Mouse (Mus musculus) c-Kit-positive CD71-negative TER-119-negative erythroid progenitor cells, embryonic 14.5 days (primary cell): Measurements from ENCODE around the gene Megf11.

ENCODE experiments used
- DNase-seq: peaks from one replicate; pipeline ENCODE4 v3.0.0-alpha.2; 2013; ENCODE audit warnings: low read depth

The Megf11 gene

GRCm38 (mm10) chr9:64520747-64521283 is 135.4 kb downstream of the Megf11 start:
- DNase-seq: no peak

- DNase-seq: no peak
These were observed 138.0 kb downstream of the Megf11 start for GRCm38 (mm10) chr9:64523264-64524045.

GRCm38 (mm10) chr9:64528061-64528460 is 142.6 kb downstream of the Megf11 start:
- DNase-seq: no peak

- DNase-seq: no peak
These were observed 143.2 kb downstream of the Megf11 start for GRCm38 (mm10) chr9:64528595-64528994.

GRCm38 (mm10) chr9:64531935-64532334 is 146.5 kb downstream of the Megf11 start:
- no peak for DNase-seq

GRCm38 (mm10) chr9:64532711-64533242 is 147.4 kb downstream of the Megf11 start:
- no peak for DNase-seq

- peak; percentile 39 for DNase-seq
These were observed 148.2 kb downstream of the Megf11 start for GRCm38 (mm10) chr9:64533488-64534119.

- DNase-seq: no peak
These were observed 148.9 kb downstream of the Megf11 start for GRCm38 (mm10) chr9:64534313-64534712.

GRCm38 (mm10) chr9:64534856-64535539 is 149.6 kb downstream of the Megf11 start:
- DNase-seq: no peak

GRCm38 (mm10) chr9:64537821-64538220 is 152.4 kb downstream of the Megf11 start:
- no peak for DNase-seq

GRCm38 (mm10) chr9:64542246-64542645 is 156.8 kb downstream of the Megf11 start:
- no peak for DNase-seq

GRCm38 (mm10) chr9:64543125-64543524 is 157.7 kb downstream of the Megf11 start:
- DNase-seq: no peak

- no peak for DNase-seq
These were observed 161.0 kb downstream of the Megf11 start for GRCm38 (mm10) chr9:64546344-64546991.

GRCm38 (mm10) chr9:64548332-64548731 is 162.9 kb downstream of the Megf11 start:
- DNase-seq: no peak

GRCm38 (mm10) chr9:64551307-64551706 is 165.9 kb downstream of the Megf11 start:
- no peak for DNase-seq

GRCm38 (mm10) chr9:64552046-64552445 is 166.6 kb downstream of the Megf11 start:
- DNase-seq: no peak

- DNase-seq: no peak
These were observed 168.0 kb downstream of the Megf11 start for GRCm38 (mm10) chr9:64553441-64553840.

- DNase-seq: no peak
These were observed 170.2 kb downstream of the Megf11 start for GRCm38 (mm10) chr9:64555620-64556019.

- no peak for DNase-seq
These were observed 171.8 kb downstream of the Megf11 start for GRCm38 (mm10) chr9:64557110-64557745.

GRCm38 (mm10) chr9:64557846-64558530 is 172.6 kb downstream of the Megf11 start:
- DNase-seq: no peak

- peak; percentile 61 for DNase-seq
These were observed 178.9 kb downstream of the Megf11 start for GRCm38 (mm10) chr9:64564315-64564767.
